In the genomic region with DNA sequence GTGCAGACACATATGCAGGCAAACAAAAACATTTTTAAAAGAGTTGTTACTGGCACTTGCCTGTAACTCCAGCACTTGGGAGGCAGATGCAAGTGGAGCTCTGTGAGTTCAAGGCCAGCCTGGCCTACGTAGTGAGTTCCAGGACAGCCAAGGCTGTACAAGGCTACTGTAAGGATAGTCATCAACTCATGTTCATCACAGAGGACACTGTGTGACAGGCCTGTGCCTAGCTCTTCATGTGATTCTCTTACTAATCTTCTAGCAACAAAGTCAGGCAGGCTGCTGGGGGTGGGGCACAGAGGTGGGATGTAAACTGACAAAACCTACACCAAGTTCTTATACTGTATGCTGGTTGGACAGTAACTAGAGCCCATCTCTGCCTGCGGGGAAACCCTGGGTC, we compare ENCODE assay signal across 14 mouse cellular contexts.
"Had no signal": no experiment of that assay in that cellular context is flagged by ENCODE, and none has a peak within 500 bp of the region (broad histone marks: within the 10 kb centered on the region; RNA-seq: fewer than 3 reads in every experiment).

No protein-coding gene starts in this region.

- DNase-seq: gastrocnemius, adult 2 months; gastrocnemius, postnatal 10 days; gastrocnemius, postnatal 25 days; heart, adult 2 months; heart, postnatal 14 days; heart, postnatal 36 days; kidney, adult 18-20 months; kidney, adult 8-10 months; kidney, postnatal 10 days; kidney, postnatal 25 days; kidney, postnatal 4 days; layer of hippocampus, postnatal 36 days; left cerebral cortex, postnatal 4 days; lung, adult 18-20 months had no signal
